Mouse (Mus musculus): ENCODE measurements around the gene Gjc2. TPM values are rescaled to one million over a fixed set of nuclear protein-coding genes. Genes with fewer than 3 reads are reported as not detected.
"Not testable (repeated sequence)": the region's sequence is repeated elsewhere in the genome, so short reads cannot be mapped to it uniquely, and the experiment has no call there.

Gjc2 gene
- polyA plus RNA-seq, 1 experiment from 2014 or later, result not detected

DNA sequence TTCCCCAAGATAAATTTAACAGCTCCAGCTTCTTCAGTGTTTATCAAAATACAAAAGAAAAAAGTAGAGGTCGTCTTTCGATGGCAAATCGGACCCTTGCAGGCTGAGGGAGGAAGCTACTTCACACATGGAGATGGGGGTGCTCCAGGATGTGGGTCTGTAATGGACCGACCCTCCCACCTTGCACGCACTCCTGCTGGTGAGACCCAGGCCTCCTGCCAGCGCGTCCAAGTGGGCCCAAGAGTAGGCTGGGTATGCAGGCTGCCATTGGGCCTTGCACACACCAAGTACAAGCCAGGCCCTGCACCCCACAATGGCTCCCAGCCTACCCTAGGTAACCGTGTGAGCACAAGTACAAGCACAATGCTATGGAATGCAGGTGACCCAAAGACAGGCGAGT is 28.5 kb upstream of the Gjc2 start:
- not testable (repeated sequence) for H3K4me1 ChIP-seq (replicated peaks; ENCODE audit: control insufficient read depth, insufficient read depth, low read length); H3K4me3 ChIP-seq (ENCODE audit: low read depth, low read length); DNase-seq (ENCODE audit: low spot score); H3K27ac ChIP-seq (ENCODE audit: low read depth, low read length); H3K4me2 ChIP-seq (replicated peaks; ENCODE audit: low read depth, low read length); ATAC-seq (ENCODE audit: low FRiP score); H3K9ac ChIP-seq (ENCODE audit: low read depth, low read length); H3K36me3 ChIP-seq (ENCODE audit: control insufficient read depth, insufficient read depth, low read length); H3K27me3 ChIP-seq (ENCODE audit: control insufficient read depth, insufficient read depth, low read length); H3K9me3 ChIP-seq (ENCODE audit: control insufficient read depth, low read length)
- WGBS, result 91% methylated on average over 9 of the region's 9 CpGs

DNA sequence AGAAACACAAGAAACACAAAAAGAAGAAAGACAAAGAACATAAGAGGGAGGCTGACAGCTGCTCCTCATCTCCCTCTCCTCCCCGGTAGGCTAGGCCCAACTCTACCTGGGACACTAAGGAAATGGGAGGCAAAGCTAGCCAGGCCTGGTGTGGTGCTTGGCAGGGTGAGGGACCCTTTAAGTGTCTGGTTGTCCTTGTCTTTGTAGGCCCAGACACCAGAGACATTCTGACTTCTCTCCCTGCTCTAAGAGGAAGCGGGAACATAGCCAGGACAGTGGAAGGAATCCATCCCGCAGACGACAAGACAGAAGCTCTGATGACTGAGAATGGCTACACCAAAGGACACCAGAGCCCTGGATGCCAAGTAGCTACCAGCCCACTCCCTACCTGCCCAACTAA is 27.0 kb upstream of the Gjc2 start:
- Histone ChIP-seq H3K4me3 (ENCODE audit: low read depth, low read length) (no peak overlapping the region), H3K4me2 (replicated peaks; ENCODE audit: low read depth, low read length) (no peak overlapping the region), H3K4me1 (replicated peaks; ENCODE audit: control insufficient read depth, insufficient read depth, low read length) (no peaks in the 10 kb centered on the region), H3K9ac (ENCODE audit: low read depth, low read length) (no peak overlapping the region), H3K27ac (ENCODE audit: low read depth, low read length) (no peak overlapping the region), H3K27me3 (ENCODE audit: control insufficient read depth, insufficient read depth, low read length) (no peaks in the 10 kb centered on the region), H3K9me3 (ENCODE audit: control insufficient read depth, low read length) (no peaks in the 10 kb centered on the region), H3K36me3 (ENCODE audit: control insufficient read depth, insufficient read depth, low read length) (0 out of 2 replicates have a peak, but pooled peaks cover 5% of the 10 kb centered on the region)
- 92% methylated on average over 4 of the region's 4 CpGs for WGBS
- ATAC-seq (ENCODE audit: low FRiP score) (no peak), DNase-seq (ENCODE audit: low spot score) (no peak)

DNA sequence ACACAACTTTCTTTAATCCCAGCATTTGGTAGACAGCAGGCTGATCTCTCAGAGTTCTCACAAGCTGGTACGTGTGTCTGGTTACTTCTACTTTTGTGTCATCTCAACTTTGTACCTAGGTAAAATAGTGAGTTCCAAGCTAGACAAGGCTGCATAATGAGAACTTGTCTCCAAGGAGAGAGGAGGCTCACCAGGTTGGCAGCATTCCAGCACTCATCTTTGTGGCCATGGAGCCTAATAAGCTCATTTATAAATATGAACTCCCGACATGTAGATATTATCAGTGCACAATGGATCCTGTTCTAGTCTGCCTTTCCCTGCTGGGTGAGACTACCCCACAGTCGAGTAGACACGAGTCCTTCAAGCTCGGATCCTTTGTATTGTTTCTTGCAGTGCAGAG is 26.6 kb upstream of the Gjc2 start:
- H3K4me2 ChIP-seq (replicated peaks; ENCODE audit: low read depth, low read length), result peak overlapping the region; percentile 82; the same call in 1 of the 2 replicates
- no peaks in the 10 kb centered on the region for H3K27me3 ChIP-seq (ENCODE audit: control insufficient read depth, insufficient read depth, low read length)
- ATAC-seq (ENCODE audit: low FRiP score) (no peak), DNase-seq (ENCODE audit: low spot score) (no peak)
- no peak overlapping the region for H3K9ac ChIP-seq (ENCODE audit: low read depth, low read length)
- H3K27ac ChIP-seq (ENCODE audit: low read depth, low read length), result no peak overlapping the region
- no peaks in the 10 kb centered on the region for H3K9me3 ChIP-seq (ENCODE audit: control insufficient read depth, low read length)
- WGBS, result 73% methylated on average over 5 of the region's 5 CpGs
- 0 out of 2 replicates have a peak, but pooled peaks cover 5% of the 10 kb centered on the region for H3K36me3 ChIP-seq (ENCODE audit: control insufficient read depth, insufficient read depth, low read length)
- no peaks in the 10 kb centered on the region for H3K4me1 ChIP-seq (replicated peaks; ENCODE audit: control insufficient read depth, insufficient read depth, low read length)
- H3K4me3 ChIP-seq (ENCODE audit: low read depth, low read length), result peak overlapping the region; percentile 91; the same call in 1 of the 2 replicates

DNA sequence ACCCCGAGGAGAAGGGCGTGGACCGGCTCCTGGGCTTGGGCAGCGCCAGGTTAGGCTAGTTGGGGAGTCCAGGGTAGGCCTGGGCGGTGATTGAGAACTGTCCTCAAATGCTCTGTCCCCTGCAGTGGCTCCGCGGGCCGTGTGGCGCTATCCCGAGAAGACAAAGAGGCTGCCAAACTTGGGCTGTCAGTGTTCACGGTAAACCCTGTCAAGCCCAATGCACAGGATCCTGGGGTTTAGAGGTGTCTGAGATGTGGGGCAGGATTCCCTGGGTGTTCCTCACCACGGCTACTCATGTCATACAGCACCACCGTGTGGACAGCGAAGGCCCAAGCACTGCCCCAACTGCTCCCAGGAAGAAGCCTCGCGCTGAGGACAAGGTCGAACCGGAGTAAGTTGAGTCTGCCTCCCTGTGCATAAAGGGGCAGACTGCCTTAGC is 26.0 kb upstream of the Gjc2 start:
- peak overlapping the region; percentile 82 for H3K4me2 ChIP-seq (replicated peaks; ENCODE audit: low read depth, low read length)
- 0 out of 2 replicates have a peak, but pooled peaks cover 5% of the 10 kb centered on the region for H3K36me3 ChIP-seq (ENCODE audit: control insufficient read depth, insufficient read depth, low read length)
- peak overlapping the region; percentile 91 for H3K4me3 ChIP-seq (ENCODE audit: low read depth, low read length)
- DNase-seq (ENCODE audit: low spot score), result peak; percentile 80
- peak overlapping the region; percentile 88 for H3K9ac ChIP-seq (ENCODE audit: low read depth, low read length)
- H3K27me3 ChIP-seq (ENCODE audit: control insufficient read depth, insufficient read depth, low read length), result no peaks in the 10 kb centered on the region
- H3K4me1 ChIP-seq (replicated peaks; ENCODE audit: control insufficient read depth, insufficient read depth, low read length), result no peaks in the 10 kb centered on the region
- H3K9me3 ChIP-seq (ENCODE audit: control insufficient read depth, low read length), result no peaks in the 10 kb centered on the region
- peak; percentile 52 for ATAC-seq (ENCODE audit: low FRiP score)
- H3K27ac ChIP-seq (ENCODE audit: low read depth, low read length), result peak overlapping the region; percentile 86; the same call in 1 of the 2 replicates
- WGBS, result 12% methylated on average over 18 of the region's 18 CpGs

DNA sequence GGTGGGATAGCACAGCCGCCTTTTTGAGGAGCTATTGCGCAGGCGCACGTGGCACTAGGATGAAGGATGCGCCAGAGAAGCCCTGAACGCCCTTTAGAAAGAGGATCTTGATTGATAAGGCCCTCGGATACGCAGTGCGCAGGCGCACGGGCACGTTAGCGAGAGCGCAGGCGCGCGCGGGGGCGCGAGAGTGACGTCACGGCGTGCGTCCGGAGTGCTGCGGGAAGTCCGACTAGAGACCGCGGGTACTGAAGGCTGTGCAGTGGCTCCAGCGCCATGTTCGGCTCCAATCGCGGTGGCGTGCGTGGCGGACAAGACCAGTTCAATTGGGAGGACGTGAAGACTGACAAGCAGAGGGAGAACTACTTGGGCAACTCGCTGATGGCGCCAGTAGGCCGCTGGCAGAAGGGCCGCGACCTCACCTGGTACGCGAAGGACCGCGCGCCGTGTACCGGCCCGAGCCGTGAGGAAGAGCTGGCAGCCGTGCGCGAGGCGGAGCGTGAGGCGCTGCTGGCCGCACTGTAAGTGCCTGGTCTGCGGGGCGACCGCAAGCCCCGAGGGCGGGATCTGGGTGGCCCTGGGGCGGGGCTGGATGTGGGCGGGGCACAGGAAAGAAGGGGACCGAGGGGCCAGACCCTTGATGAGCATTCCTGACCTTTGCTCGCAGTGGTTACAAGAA is 25.3 kb upstream of the Gjc2 start, which contains the start of gene 2310033P09Rik:
Gene 2310033P09Rik, plus strand, starts transcription at position 169 of the 679 bp plus-strand sequence.
- under 1% methylated on average over 65 of the region's 67 CpGs for WGBS
- peak within 1 kb of the TSS; percentile 88 for H3K9ac ChIP-seq (ENCODE audit: low read depth, low read length)
- H3K27me3 ChIP-seq (ENCODE audit: control insufficient read depth, insufficient read depth, low read length), result no peaks in the 10 kb centered on the region

DNA sequence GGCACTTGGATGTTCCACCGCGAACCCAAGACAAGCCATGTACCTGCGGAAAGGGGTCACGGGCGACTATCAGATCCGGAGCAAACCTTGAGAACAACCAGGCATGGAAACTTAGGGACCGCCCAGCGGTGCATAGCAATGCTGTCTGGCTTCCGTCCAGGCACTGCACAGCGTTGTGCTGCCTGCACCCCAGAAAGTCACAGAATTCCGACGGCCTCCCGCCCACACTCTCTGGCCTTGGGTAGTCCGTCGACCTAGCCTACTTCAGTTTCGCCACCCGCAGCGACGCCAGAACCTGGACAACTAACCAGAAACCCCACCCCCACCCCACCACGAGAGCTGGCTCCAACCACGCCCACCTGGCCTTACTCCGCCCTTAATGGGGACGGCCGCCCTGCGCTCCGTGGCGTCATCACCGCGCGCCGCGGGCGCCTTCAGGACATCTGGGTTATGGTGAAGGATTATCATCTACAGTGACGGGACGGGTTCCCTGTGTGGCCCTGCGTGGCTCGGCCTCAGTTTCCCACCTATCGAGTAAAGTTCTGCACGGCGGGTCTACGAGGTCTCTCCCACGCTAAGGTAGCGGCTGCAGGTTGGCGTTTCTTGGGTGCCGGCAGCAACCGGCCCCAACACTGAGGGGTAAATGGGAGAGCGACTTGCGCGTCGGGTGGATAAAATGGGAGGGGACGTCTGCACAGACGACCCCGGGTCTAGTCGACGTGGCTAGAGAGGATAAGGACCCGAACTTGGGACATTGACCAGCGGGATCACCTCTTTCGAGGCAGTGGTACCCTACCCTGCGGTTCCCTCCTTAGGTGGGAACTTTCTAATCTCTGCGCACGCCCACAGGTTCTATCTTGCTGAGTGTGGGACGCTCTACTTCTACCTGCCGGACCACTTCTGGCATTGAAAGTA is 19.3 kb upstream of the Gjc2 start, which contains the start of gene Mrpl55:
Gene Mrpl55, plus strand, starts transcription at position 406 of the 915 bp plus-strand sequence.
- Histone ChIP-seq H3K9ac (ENCODE audit: low read depth, low read length) (peak within 1 kb of the TSS; percentile 75), H3K4me3 (ENCODE audit: low read depth, low read length) (peak within 1 kb of the TSS; percentile 83), H3K4me1 (replicated peaks; ENCODE audit: control insufficient read depth, insufficient read depth, low read length) (no peaks in the 10 kb centered on the region; the same call in 1 of the 2 replicates), H3K27ac (ENCODE audit: low read depth, low read length) (no peak within 1 kb of the TSS), H3K36me3 (ENCODE audit: control insufficient read depth, insufficient read depth, low read length) (0 out of 2 replicates have a peak, but pooled peaks cover 2% of the 10 kb centered on the region), H3K9me3 (ENCODE audit: control insufficient read depth, low read length) (no peaks in the 10 kb centered on the region), H3K27me3 (ENCODE audit: control insufficient read depth, insufficient read depth, low read length) (no peaks in the 10 kb centered on the region), H3K4me2 (replicated peaks; ENCODE audit: low read depth, low read length) (peak within 1 kb of the TSS; percentile 84)
- WGBS, result under 1% methylated on average over 63 of the region's 63 CpGs
- ATAC-seq (ENCODE audit: low FRiP score) (peak; percentile 91), DNase-seq (ENCODE audit: low spot score) (peak; percentile 98)

More for the DNA sequence above, 25.3 kb upstream of the Gjc2 start, which contains the start of gene 2310033P09Rik:
- Histone ChIP-seq H3K36me3 (ENCODE audit: control insufficient read depth, insufficient read depth, low read length) (0 out of 2 replicates have a peak, but pooled peaks cover 5% of the 10 kb centered on the region), H3K9me3 (ENCODE audit: control insufficient read depth, low read length) (no peaks in the 10 kb centered on the region), H3K27ac (ENCODE audit: low read depth, low read length) (peak within 1 kb of the TSS; percentile 86), H3K4me1 (replicated peaks; ENCODE audit: control insufficient read depth, insufficient read depth, low read length) (no peaks in the 10 kb centered on the region), H3K4me3 (ENCODE audit: low read depth, low read length) (peak within 1 kb of the TSS; percentile 91), H3K4me2 (replicated peaks; ENCODE audit: low read depth, low read length) (peak within 1 kb of the TSS; percentile 82)
- ATAC-seq (ENCODE audit: low FRiP score) (peak; percentile 86), DNase-seq (ENCODE audit: low spot score) (peak; percentile 99)

DNA sequence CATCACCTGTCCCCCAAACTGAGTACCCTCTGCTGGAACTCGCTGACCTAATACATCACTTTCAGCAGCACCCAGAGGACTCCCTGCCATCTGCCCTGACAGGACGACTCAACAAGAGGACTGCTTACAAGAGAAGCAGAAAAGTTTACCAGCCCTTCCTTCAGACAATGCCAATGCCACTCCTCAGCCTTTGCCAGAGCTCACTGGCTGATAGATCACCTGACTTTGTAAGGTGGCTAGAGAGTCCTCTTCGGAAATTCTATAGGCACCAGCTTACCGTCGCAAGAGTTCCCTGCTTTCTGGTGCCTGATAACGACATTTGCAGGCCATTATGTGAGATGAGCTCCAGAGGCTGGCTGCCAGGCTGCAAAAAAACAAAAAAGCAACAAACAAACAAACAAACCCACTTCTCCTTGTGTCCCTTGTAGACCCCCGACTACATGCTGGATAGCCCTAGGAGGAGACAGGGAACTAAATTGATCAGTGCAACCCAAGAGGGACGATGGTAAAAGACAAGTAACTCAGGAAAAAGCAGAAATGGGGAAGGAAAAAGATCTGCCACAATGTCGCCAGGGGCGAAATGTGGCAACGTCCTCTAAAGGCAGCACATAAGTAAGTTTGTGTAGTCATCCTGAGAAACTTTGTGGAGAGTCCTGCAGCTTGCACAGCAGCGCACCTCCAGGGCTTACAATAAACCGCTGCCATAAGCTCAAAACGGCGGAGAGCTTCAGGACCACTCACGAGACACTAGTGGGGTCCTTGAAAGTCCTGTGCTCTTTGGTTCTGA is 18.4 kb upstream of the Gjc2 start:
- ATAC-seq (ENCODE audit: low FRiP score) (peak; percentile 8; the same call in 1 of the 2 replicates), DNase-seq (ENCODE audit: low spot score) (no peak)
- peak overlapping the region; percentile 75; the same call in 1 of the 2 replicates for H3K9ac ChIP-seq (ENCODE audit: low read depth, low read length)
- WGBS, result 35% methylated on average over 16 of the region's 16 CpGs
- peak overlapping the region; percentile 84 for H3K4me2 ChIP-seq (replicated peaks; ENCODE audit: low read depth, low read length)
- 0 out of 2 replicates have a peak, but pooled peaks cover 2% of the 10 kb centered on the region for H3K36me3 ChIP-seq (ENCODE audit: control insufficient read depth, insufficient read depth, low read length)
- no peaks in the 10 kb centered on the region for H3K27me3 ChIP-seq (ENCODE audit: control insufficient read depth, insufficient read depth, low read length)
- no peak overlapping the region for H3K27ac ChIP-seq (ENCODE audit: low read depth, low read length)
- no peaks in the 10 kb centered on the region for H3K9me3 ChIP-seq (ENCODE audit: control insufficient read depth, low read length)
- peak overlapping the region; percentile 83 for H3K4me3 ChIP-seq (ENCODE audit: low read depth, low read length)
- no peaks in the 10 kb centered on the region; the same call in 1 of the 2 replicates for H3K4me1 ChIP-seq (replicated peaks; ENCODE audit: control insufficient read depth, insufficient read depth, low read length)

DNA sequence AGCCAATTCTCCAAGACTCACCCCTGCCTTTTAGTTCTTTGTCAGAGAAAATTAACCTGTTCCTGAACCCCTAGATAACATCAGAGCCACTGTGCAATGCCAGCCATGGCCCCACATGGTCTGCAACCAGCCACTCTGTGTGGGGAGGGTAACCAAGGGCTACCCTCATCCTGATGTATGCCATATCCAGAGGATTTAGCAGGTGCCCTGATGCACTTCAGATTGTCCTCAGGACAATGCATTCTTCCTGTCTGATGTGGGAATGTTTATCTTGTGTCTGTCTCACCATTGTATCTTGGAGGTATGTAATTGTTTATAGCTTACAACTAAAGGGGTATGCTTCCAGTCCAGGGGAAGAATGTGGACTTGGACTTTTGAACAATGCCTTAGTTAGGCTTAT is 13.2 kb upstream of the Gjc2 start:
- no peak overlapping the region for H3K4me2 ChIP-seq (replicated peaks; ENCODE audit: low read depth, low read length)
- ATAC-seq (ENCODE audit: low FRiP score), result no peak
- H3K36me3 ChIP-seq (ENCODE audit: control insufficient read depth, insufficient read depth, low read length), result no peaks in the 10 kb centered on the region
- no peaks in the 10 kb centered on the region for H3K9me3 ChIP-seq (ENCODE audit: control insufficient read depth, low read length)
- no peaks in the 10 kb centered on the region for H3K27me3 ChIP-seq (ENCODE audit: control insufficient read depth, insufficient read depth, low read length)
- no peak for DNase-seq (ENCODE audit: low spot score)
- H3K4me3 ChIP-seq (ENCODE audit: low read depth, low read length), result no peak overlapping the region
- no peak overlapping the region for H3K9ac ChIP-seq (ENCODE audit: low read depth, low read length)
- no peaks in the 10 kb centered on the region for H3K4me1 ChIP-seq (replicated peaks; ENCODE audit: control insufficient read depth, insufficient read depth, low read length)
- no peak overlapping the region for H3K27ac ChIP-seq (ENCODE audit: low read depth, low read length)
